Mouse (Mus musculus): ENCODE data around the gene Vmn1r32. TPM values are rescaled to one million over a fixed set of nuclear protein-coding genes. Genes with fewer than 3 reads are reported as not detected.

The Vmn1r32 gene
- not detected for total RNA-seq (2021)

DNA sequence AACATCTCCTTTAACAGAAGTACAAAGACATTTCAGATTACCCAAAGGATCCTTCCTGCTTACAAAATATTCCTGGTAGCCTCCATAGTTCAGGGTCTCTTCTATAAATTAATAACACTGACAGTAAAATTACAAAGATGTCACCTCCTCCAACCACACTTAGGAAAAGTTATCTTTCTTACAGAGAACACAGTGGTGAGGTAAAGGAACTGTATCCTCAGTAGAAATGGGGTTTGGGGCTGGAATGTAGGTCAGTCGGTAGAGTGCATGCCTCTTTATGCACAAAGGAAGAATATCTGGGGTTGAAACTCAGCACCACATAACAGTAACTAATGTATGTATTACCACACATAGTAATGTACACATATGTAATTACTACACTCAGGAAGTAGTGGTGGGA, at the start of gene Vmn1r32:
Gene Vmn1r32 (minus strand): TSS at position 101 of the 400 bp plus-strand sequence.
- DNase-seq (ENCODE audit: extremely low spot score in 1 of 2, low spot score in 2 of 2): no peak
- intact Hi-C loops (cut with DNase I): no loop called here

DNA sequence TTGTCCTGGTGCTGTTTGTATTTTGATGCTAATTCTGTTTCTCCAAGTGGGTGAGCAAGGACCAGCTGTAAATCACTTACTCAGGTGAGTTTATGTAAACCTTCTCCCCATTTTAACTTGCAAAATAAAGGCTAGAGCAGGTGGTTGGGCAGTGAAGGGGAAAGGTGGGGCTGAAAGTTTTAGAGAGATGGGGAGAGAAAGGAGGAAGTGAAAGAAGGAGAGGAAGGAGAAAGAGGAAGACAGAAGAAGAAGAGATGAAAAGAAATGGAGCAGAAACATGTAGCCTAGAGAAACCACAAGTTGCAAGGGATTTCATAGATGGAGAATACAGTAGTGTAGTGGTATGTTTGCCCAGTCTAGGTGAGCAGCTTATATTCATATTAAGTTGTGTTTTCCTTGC, 35.9 kb upstream of the Vmn1r32 start:
- no peak for DNase-seq (ENCODE audit: extremely low spot score in 1 of 2, low spot score in 2 of 2)
- intact Hi-C loops (cut with DNase I): no loop called here

DNA sequence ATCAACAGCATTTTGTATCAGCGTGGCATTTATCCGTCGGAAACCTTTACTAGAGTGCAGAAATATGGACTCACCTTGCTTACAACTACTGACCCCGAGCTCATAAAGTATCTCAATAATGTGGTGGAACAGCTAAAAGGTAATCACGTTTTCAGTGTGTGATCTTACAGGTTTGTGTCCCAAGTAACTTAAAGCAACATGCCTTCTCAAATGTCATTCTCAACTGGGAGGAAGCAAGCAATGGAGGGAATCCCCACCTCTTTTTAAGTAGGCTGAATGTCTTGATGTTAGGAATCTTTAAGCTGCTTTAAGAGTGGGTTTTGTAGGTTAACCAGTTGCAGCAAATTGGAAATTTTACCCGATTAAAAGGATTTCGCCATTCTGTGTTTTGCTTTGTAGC, 23.9 kb downstream of the Vmn1r32 start:
- intact Hi-C loops (cut with DNase I): loop anchor here (10.0 kb wide), 2 partner anchors 619 to 1411 kb away; no protein-coding TSS in a partner anchor
- no peak for DNase-seq (ENCODE audit: extremely low spot score in 1 of 2, low spot score in 2 of 2)

DNA sequence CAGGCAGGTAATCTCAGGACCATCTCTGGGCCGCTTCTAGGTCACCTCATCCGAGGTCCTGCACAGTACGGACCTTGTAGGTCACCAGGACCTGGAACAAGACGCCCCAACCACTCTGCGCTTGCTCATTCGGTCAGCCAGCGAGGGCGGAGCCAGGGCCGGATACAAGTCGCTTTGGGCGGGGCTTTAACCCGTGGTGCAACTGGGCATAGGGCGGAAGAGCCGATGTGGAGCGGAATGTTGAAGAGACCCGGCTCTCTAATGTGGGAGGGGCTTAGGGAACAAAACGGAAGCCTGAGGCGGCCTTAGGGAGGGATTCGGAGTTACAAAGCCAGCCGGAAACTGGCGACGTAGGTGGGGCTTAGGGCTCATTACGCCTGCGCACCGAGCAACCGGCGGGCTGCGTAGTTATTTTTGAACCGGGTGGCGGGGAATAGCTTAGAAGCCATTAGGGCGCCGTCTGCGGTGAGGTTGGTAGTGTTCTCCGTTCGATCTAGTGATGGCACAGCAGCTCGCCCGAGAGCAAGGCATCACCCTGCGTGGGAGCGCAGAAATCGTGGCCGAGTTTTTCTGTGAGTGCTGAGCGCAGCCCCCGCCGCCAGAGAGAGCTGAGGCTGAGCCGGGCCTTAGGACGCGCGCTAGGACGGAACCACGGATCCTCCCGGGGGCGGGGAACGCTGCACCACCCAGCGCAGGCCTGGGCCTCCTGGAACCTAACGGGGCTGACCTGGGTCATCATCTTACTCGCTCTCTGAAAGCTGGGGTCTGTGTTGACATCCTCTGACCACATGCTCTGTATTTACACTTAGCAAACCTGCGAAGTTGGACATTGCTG, 24.7 kb downstream of the Vmn1r32 start, which contains the start of gene Mad2l1:
Gene Mad2l1 (plus strand): TSS at position 363 of the 835 bp plus-strand sequence.
- peak; percentile 94 to 99 for DNase-seq (ENCODE audit: extremely low spot score in 1 of 2, low spot score in 2 of 2)
- intact Hi-C loops (cut with DNase I): loop anchor here (10.0 kb wide), 2 partner anchors 620 to 1410 kb away; no protein-coding TSS in a partner anchor

DNA sequence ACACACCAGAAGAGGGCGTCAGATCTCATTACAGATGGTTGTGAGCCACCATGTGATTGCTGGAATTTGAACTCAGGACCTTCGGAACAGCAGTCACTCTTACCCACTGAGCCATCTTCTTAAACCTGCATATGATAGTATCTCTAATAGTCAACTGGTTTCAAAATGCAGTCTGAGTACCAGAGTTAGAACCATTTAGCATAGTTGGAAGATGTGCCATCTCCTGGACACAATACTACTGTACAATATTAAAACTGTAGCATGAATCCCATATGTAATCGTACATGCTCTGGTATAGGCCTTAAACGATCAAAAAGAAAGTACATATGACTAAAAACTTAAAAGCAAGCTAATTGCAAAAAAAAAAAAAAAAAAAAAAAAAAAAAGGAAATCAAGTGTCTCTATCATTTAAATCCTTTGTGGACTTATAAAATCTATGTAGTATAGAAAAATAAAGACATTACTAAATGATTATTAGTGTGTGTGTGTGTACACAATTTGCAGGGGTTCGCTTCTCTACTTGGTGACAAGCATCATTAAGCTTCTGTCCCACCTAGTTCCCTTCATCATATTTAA, 25.4 kb downstream of the Vmn1r32 start:
- intact Hi-C loops (cut with DNase I): loop anchor here (5.0 to 10.0 kb wide), 4 partner anchors 620 to 1847 kb away; no protein-coding TSS in a partner anchor
- no peak for DNase-seq (ENCODE audit: extremely low spot score in 1 of 2, low spot score in 2 of 2)

DNA sequence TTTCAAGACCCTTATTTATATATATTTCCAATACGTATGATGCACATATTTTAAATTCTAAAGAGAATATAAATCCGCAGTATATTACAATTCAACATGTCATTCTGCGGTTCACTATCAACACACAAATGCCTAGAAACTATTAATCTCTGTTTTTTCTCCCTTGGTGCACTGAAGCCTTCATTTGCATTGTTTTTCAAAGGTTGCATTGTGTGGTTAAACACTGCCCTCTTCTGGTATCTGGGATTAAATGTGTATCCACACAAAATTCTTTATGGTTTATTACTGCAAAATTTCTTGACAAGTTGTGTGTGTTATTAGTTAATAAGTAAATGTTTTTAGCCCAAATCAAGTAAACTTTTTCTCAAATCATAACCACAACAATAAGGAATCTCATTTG, 26.7 kb downstream of the Vmn1r32 start:
- peak in 1 of 2 experiments; percentile 46 for DNase-seq (ENCODE audit: extremely low spot score in 1 of 2, low spot score in 2 of 2)

DNA sequence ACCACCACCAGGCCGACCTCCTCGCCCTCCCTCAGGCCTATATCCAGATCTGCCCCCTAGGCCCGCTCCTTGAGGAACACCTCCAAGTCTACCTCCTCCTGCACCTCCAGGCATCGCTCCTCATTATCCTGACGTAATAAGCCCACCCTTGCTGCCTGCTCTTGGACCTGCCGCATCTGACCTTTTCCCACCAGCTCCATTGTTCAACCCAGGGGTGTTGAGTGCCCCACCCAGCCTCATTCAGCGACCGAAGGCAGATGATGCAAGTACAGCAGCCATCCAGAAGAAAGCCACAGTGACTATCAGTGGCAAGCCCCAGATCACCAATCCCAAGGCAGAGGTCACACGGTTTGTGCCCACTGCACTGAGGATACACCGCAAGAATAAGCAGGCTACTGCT, 31.5 kb downstream of the Vmn1r32 start:
- intact Hi-C loops (cut with DNase I): no loop called here
- no peak for DNase-seq (ENCODE audit: extremely low spot score in 1 of 2, low spot score in 2 of 2)

More for the DNA sequence above, 26.7 kb downstream of the Vmn1r32 start:
- intact Hi-C loops (cut with DNase I): loop anchor here (5.0 to 10.0 kb wide), 4 partner anchors 622 to 1846 kb away; no protein-coding TSS in a partner anchor

DNA sequence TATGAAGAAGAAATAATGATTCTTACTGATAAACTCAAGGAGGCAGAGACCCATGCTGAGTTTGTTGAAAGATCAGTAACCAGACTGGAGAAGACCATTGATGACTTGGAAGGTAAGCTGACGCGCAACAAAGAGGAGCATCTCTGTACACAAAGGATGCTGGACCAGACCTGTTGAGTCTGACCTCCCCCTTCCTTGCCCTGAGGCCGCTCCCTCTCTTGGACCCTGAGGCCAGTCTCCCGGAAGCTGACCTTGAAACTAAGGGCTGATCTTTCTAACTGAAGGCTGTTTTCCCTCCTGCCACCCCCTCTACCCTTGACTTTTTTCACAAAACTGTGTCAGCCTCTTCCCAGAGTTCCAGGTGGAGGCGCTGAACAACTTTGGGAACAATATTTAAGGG, 43.5 kb downstream of the Vmn1r32 start:
- no peak for DNase-seq (ENCODE audit: extremely low spot score in 1 of 2, low spot score in 2 of 2)
- intact Hi-C loops (cut with DNase I): no loop called here

Other genes starting within 250 kb of the Vmn1r32 start
- gene Mad2l1, start 24.7 kb downstream of the Vmn1r32 start, total RNA-seq (2021): 10 to 100 TPM; 12.1 to 13.1 TPM
- gene Vmn1r33, start 58.2 kb upstream of the Vmn1r32 start, total RNA-seq (2021): not detected
- not detected for gene Vmn1r34, start 83.8 kb upstream of the Vmn1r32 start, total RNA-seq (2021)
- gene Vmn1r35, start 125.8 kb upstream of the Vmn1r32 start, total RNA-seq (2021): not detected
- gene Vmn1r36, start 159.1 kb upstream of the Vmn1r32 start, total RNA-seq (2021): not detected
- gene Vmn1r37, start 169.3 kb upstream of the Vmn1r32 start, total RNA-seq (2021): not detected
- gene Vmn1r38, start 222.5 kb upstream of the Vmn1r32 start, total RNA-seq (2021): not detected

All from left cerebral cortex, postnatal 10 days (tissue).